ENCODE assay signal across 30 mouse cellular contexts in the genomic region with DNA sequence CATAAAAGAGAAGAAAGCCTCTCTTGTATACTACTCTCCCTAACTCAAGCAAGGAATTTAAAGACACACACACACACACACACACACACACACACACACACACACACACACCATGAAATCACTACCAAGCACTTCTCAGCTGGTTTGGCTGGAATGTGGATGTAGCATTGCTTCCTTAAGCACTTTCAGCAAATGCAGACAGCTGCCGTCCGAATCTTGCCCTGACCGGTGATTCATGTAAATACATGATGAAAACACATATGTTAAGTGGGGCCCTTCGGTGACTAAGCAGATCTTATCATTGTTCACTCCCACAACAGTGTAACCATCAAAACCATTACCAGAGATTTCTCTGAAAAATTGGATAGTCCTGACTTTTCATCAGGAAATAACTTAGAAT.
A peak's percentile ranks its signal among the peaks of the same experiment; 100 is the strongest.
DNase-seq lines count a peak whose midpoint lies in the region; ATAC-seq and TF ChIP-seq lines count a peak whose summit lies in the region.
"Had no signal": no experiment of that assay in that cellular context is flagged by ENCODE, and none has a peak within 500 bp of the region (broad histone marks: within the 10 kb centered on the region; RNA-seq: fewer than 3 reads in every experiment).

No protein-coding gene starts in this region.

- DNase-seq in embryonic facial prominence, embryonic 14.5 days (ENCODE audit: low spot score), result peak; percentile 79
- no peak for DNase-seq in embryonic facial prominence, embryonic 10.5 days (ENCODE audit: low spot score)
- peak; percentile 48 for DNase-seq in limb, embryonic 14.5 days (ENCODE audit: low spot score)
- DNase-seq in limb, embryonic 10.5 days (ENCODE audit: low spot score), result no peak
- DNase-seq in urinary bladder, postnatal 14 days (ENCODE audit: low spot score), result peak; percentile 42
- no peak for DNase-seq in urinary bladder, adult 2 months (ENCODE audit: low spot score)
- DNase-seq in layer of hippocampus, postnatal 36 days, result no peak
- DNase-seq: adrenal gland, adult 8-10 months; adrenal gland, postnatal 25 days; B cell, adult 2 months; cerebellum, adult 11-12 months; cerebellum, adult 8-10 months; cerebellum, postnatal 10 days; cerebellum, postnatal 36 days; embryo, embryonic 11 days; gastrocnemius, postnatal 25 days; heart, adult 18-20 months; heart, postnatal 10 days; heart, postnatal 36 days had no signal

- H3K36me3 ChIP-seq in embryonic facial prominence, embryonic 14.5 days (ENCODE audit: control insufficient read depth, insufficient read depth, low read length), result peaks cover 4% of the 10 kb centered on the region; the same call in 1 of the 2 replicates
- H3K36me3 ChIP-seq in embryonic facial prominence, embryonic 10.5 days (replicated peaks), result no peaks in the 10 kb centered on the region
- no peaks in the 10 kb centered on the region for H3K36me3 ChIP-seq in limb, embryonic 14.5 days (ENCODE audit: control insufficient read depth, insufficient read depth, low read length)
- H3K36me3 ChIP-seq in limb, embryonic 10.5 days, result no peaks in the 10 kb centered on the region
- H3K36me3 ChIP-seq in midbrain, embryonic 15.5 days (replicated peaks), result no peaks in the 10 kb centered on the region
- H3K36me3 ChIP-seq: forebrain, embryonic 12.5 days; forebrain, embryonic 15.5 days; G1E; heart, embryonic 12.5 days; heart, embryonic 15.5 days; hindbrain, embryonic 10.5 days; hindbrain, embryonic 13.5 days had no signal

- H3K9ac ChIP-seq in embryonic facial prominence, embryonic 14.5 days (ENCODE audit: low read depth, low read length), result no peak overlapping the region
- H3K9ac ChIP-seq in limb, embryonic 14.5 days (ENCODE audit: low read depth, low read length, severe bottlenecking), result no peak overlapping the region
- no peak overlapping the region for H3K9ac ChIP-seq in midbrain, embryonic 15.5 days
- H3K9ac ChIP-seq: forebrain, embryonic 12.5 days; forebrain, embryonic 15.5 days; heart, embryonic 12.5 days; heart, embryonic 15.5 days; hindbrain, embryonic 13.5 days had no signal

- H3K4me1 ChIP-seq in embryonic facial prominence, embryonic 14.5 days (ENCODE audit: control insufficient read depth, insufficient read depth, low read length), result 0 out of 2 replicates have a peak, but pooled peaks cover 3% of the 10 kb centered on the region
- peaks cover 16% of the 10 kb centered on the region for H3K4me1 ChIP-seq in embryonic facial prominence, embryonic 10.5 days
- H3K4me1 ChIP-seq in limb, embryonic 14.5 days (ENCODE audit: control insufficient read depth, insufficient read depth, low read length), result peaks cover 16% of the 10 kb centered on the region
- H3K4me1 ChIP-seq in limb, embryonic 10.5 days, result peaks cover 36% of the 10 kb centered on the region
- H3K4me1 ChIP-seq in midbrain, embryonic 15.5 days, result no peaks in the 10 kb centered on the region
- H3K4me1 ChIP-seq: forebrain, embryonic 12.5 days; forebrain, embryonic 15.5 days; heart, embryonic 12.5 days; heart, embryonic 15.5 days; hindbrain, embryonic 10.5 days had no signal

- no peak overlapping the region for H3K27ac ChIP-seq in embryonic facial prominence, embryonic 14.5 days (replicated peaks; ENCODE audit: low read depth, low read length)
- no peak overlapping the region for H3K27ac ChIP-seq in embryonic facial prominence, embryonic 10.5 days (replicated peaks)
- no peak overlapping the region for H3K27ac ChIP-seq in limb, embryonic 14.5 days (replicated peaks; ENCODE audit: low read depth, low read length)
- H3K27ac ChIP-seq in limb, embryonic 10.5 days, result no peak overlapping the region
- H3K27ac ChIP-seq in midbrain, embryonic 15.5 days, result no peak overlapping the region
- H3K27ac ChIP-seq: forebrain, embryonic 12.5 days; forebrain, embryonic 15.5 days; heart, embryonic 15.5 days; hindbrain, embryonic 10.5 days had no signal

- no peak overlapping the region for H3K4me3 ChIP-seq in embryonic facial prominence, embryonic 14.5 days (ENCODE audit: low read depth, low read length)
- no peak overlapping the region for H3K4me3 ChIP-seq in embryonic facial prominence, embryonic 10.5 days
- no peak overlapping the region for H3K4me3 ChIP-seq in limb, embryonic 14.5 days (replicated peaks; ENCODE audit: low read length)
- no peak overlapping the region for H3K4me3 ChIP-seq in limb, embryonic 10.5 days
- no peak overlapping the region for H3K4me3 ChIP-seq in midbrain, embryonic 15.5 days
- H3K4me3 ChIP-seq: erythroblast, embryonic 14.5 days; forebrain, embryonic 12.5 days; forebrain, embryonic 15.5 days; heart, embryonic 12.5 days; heart, embryonic 15.5 days; hindbrain, embryonic 10.5 days; hindbrain, embryonic 13.5 days had no signal

- no peak overlapping the region for H3K4me2 ChIP-seq in embryonic facial prominence, embryonic 14.5 days (ENCODE audit: low read depth, low read length)
- H3K4me2 ChIP-seq in limb, embryonic 14.5 days (replicated peaks; ENCODE audit: low read depth, low read length, severe bottlenecking), result no peak overlapping the region
- H3K4me2 ChIP-seq in midbrain, embryonic 15.5 days, result no peak overlapping the region
- H3K4me2 ChIP-seq: forebrain, embryonic 12.5 days; forebrain, embryonic 15.5 days; heart, embryonic 12.5 days; heart, embryonic 15.5 days; hindbrain, embryonic 13.5 days had no signal

- ATAC-seq in embryonic facial prominence, embryonic 14.5 days (ENCODE audit: low read depth), result peak; percentile 20; the same call in 1 of the 2 replicates
- no peak for ATAC-seq in limb, embryonic 14.5 days (ENCODE audit: low FRiP score, low read depth)
- ATAC-seq in midbrain, embryonic 15.5 days (replicated peaks), result no peak
- ATAC-seq: activated CD4-positive, CD25-positive, alpha-beta regulatory T cell, adult 4 months; forebrain, embryonic 15.5 days had no signal

- no peaks in the 10 kb centered on the region for H3K27me3 ChIP-seq in embryonic facial prominence, embryonic 14.5 days (replicated peaks; ENCODE audit: control insufficient read depth, insufficient read depth, low read length)
- no peaks in the 10 kb centered on the region for H3K27me3 ChIP-seq in embryonic facial prominence, embryonic 10.5 days (replicated peaks; ENCODE audit: low read depth, poor library complexity, severe bottlenecking)
- no peaks in the 10 kb centered on the region for H3K27me3 ChIP-seq in limb, embryonic 14.5 days (ENCODE audit: control insufficient read depth, insufficient read depth, low read length)
- H3K27me3 ChIP-seq in limb, embryonic 10.5 days (ENCODE audit: low read depth, poor library complexity, severe bottlenecking), result no peaks in the 10 kb centered on the region
- H3K27me3 ChIP-seq in midbrain, embryonic 15.5 days (replicated peaks), result no peaks in the 10 kb centered on the region
- H3K27me3 ChIP-seq: CH12.LX; forebrain, embryonic 12.5 days; forebrain, embryonic 15.5 days; heart, embryonic 12.5 days; heart, embryonic 15.5 days; hindbrain, embryonic 13.5 days had no signal

- 58% methylated on average over 4 of the region's 4 CpGs for WGBS in embryonic facial prominence, embryonic 14.5 days
- 77% methylated on average over 4 of the region's 4 CpGs for WGBS in embryonic facial prominence, embryonic 10.5 days
- 64% methylated on average over 4 of the region's 4 CpGs for WGBS in limb, embryonic 14.5 days
- 86% methylated on average over 4 of the region's 4 CpGs for WGBS in limb, embryonic 10.5 days
- 84% methylated on average over 4 of the region's 4 CpGs for WGBS in midbrain, embryonic 15.5 days

- TF ChIP-seq POLR2A in limb, embryonic 14.5 days (IDR thresholded peaks at IDR 0.05; ENCODE audit: borderline replicate concordance, extremely low read depth, insufficient read depth, insufficient read length), result no peak

- H3K9me3 ChIP-seq in embryonic facial prominence, embryonic 14.5 days (ENCODE audit: control insufficient read depth, low read length), result no peaks in the 10 kb centered on the region
- no peaks in the 10 kb centered on the region for H3K9me3 ChIP-seq in embryonic facial prominence, embryonic 10.5 days
- H3K9me3 ChIP-seq in limb, embryonic 14.5 days (ENCODE audit: control insufficient read depth, low read length), result no peaks in the 10 kb centered on the region; the same call in 1 of the 2 replicates
- H3K9me3 ChIP-seq in limb, embryonic 10.5 days (replicated peaks), result no peaks in the 10 kb centered on the region
- H3K9me3 ChIP-seq in midbrain, embryonic 15.5 days, result no peaks in the 10 kb centered on the region
- H3K9me3 ChIP-seq: forebrain, embryonic 12.5 days; forebrain, embryonic 15.5 days; heart, embryonic 15.5 days; hindbrain, embryonic 10.5 days; hindbrain, embryonic 13.5 days had no signal

Comparison
In these comparisons a context has a peak if more than half of its experiments do, and no peak if none do; other contexts are left out.
1. DNase-seq: peak in embryonic facial prominence, embryonic 14.5 days (single experiment), limb, embryonic 14.5 days (single experiment) and urinary bladder, postnatal 14 days (single experiment); none in embryonic facial prominence, embryonic 10.5 days (single experiment), limb, embryonic 10.5 days (single experiment), urinary bladder, adult 2 months (single experiment) and layer of hippocampus, postnatal 36 days (0 of 2).